Mouse (Mus musculus) megakaryocyte, embryonic 14.5 days (primary cell): Measurements from ENCODE around the gene Glyatl3.

Experiments
- FLI1 ChIP-seq: IDR thresholded peaks from 2 replicates; pipeline ENCODE4 v1.6.1; 2012; ENCODE audit warnings: low read length, inconsistent platforms, mixed read lengths
- GATA1 ChIP-seq: IDR thresholded peaks from 3 replicates; pipeline ENCODE4 v1.6.1; 2012; ENCODE audit warnings: mixed read lengths, low read length, inconsistent platforms, borderline replicate concordance

GRCm38 (mm10) chr17:40887849-40888536 is 26.2 kb downstream of the Glyatl3 start:
- TF ChIP-seq GATA1 (no peak), FLI1 (no peak)
